Mouse (Mus musculus) erythroblast, embryonic 14.5 days (primary cell): ENCODE measurements around the gene Sptb.
A peak's percentile ranks its signal among the peaks of the same experiment; 100 is the strongest.

ENCODE experiments used
- GATA1 ChIP-seq: IDR thresholded peaks from 2 replicates; pipeline ENCODE4 v1.6.1; 2012; ENCODE audit warnings: low read length, inconsistent platforms, mixed read lengths
- TAL1 ChIP-seq: IDR thresholded peaks from 3 replicates; pipeline ENCODE4 v1.6.1; 2012; ENCODE audit warnings: low read length, inconsistent platforms, mixed read lengths

DNA sequence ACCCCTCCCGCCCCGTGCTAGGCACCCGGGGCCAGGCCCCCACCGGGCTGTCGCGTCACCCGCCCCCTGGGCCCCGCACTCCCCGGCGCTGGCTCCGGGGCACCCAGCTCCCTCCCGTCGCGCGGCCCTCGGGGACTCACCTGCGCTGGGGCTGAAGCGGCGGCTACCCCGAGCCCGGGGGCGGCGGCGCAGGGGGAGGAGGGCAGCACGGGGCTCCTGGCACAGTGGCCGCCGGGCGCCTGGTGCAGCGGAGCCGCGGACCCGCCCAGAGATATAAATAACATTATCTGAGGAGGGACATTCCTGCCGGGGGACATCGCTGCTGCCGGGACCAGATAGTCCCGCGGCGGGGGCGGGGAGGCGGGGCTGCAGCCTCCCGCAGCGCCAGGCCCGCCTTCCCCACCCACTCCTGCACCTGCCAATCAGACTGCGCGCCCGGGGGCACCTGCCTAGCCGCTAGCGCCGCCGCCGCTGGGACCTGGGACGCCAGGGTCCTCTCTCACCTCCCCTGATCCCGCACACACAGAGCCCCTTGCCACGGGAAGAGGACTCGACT lies 474 bp downstream of the Sptb start:
- TF ChIP-seq GATA1 (peak; percentile 87), TAL1 (peak; percentile 76)
